Mouse (Mus musculus) hindbrain, embryonic 15.5 days (tissue): ENCODE measurements at regions not wholly inside any gene's neighbourhood (a gene's known extent, or its start where the extent isn't known, plus 50 kb on each side); places are given as distances from the start of the nearest gene placed in this dataset.
A peak's percentile ranks its signal among the peaks of the same experiment; 100 is the strongest.

Source experiments
- ATAC-seq: fragments of 200-750 bp; cut with Nextera tagmentation; 2 replicates; pipeline ENCODE4 v1.8.0; 2017; ENCODE audit warnings: low read depth, moderate number of reproducible peaks, moderate TSS enrichment; ENCODE audit not compliant: low FRiP score
- H3K27ac ChIP-seq: fragments of 300-500 bp; sonication (generic); replicated peaks from 2 replicates; pipeline ENCODE4 v1.5.1; 2015; ENCODE audit warnings: mild to moderate bottlenecking, inconsistent platforms
- H3K27me3 ChIP-seq: fragments of 300-500 bp; sonication (generic); 2 replicates; pipeline ENCODE4 v1.6.1; 2015; ENCODE audit warnings: control low read depth, inconsistent platforms
- H3K36me3 ChIP-seq: fragments of 300-500 bp; sonication (generic); 2 replicates; pipeline ENCODE4 v1.6.1; 2015; ENCODE audit warnings: control low read depth, inconsistent platforms
- H3K4me1 ChIP-seq: fragments of 300-500 bp; sonication (generic); replicated peaks from 2 replicates; pipeline ENCODE4 v1.6.1; 2015; ENCODE audit warnings: control low read depth, inconsistent platforms
- H3K4me2 ChIP-seq: fragments of 300-500 bp; sonication (generic); 2 replicates; pipeline ENCODE4 v1.6.1; 2015; ENCODE audit warnings: moderate library complexity, mild to moderate bottlenecking, inconsistent platforms
- H3K4me3 ChIP-seq: fragments of 300-500 bp; sonication (generic); 2 replicates; pipeline ENCODE4 v1.5.1; 2015; ENCODE audit warnings: mild to moderate bottlenecking, inconsistent platforms
- H3K9ac ChIP-seq: fragments of 300-500 bp; sonication (generic); 2 replicates; pipeline ENCODE4 v1.6.1; 2015; ENCODE audit warnings: inconsistent platforms
- H3K9me3 ChIP-seq: fragments of 300-500 bp; sonication (generic); 2 replicates; pipeline ENCODE4 v1.6.1; 2016; ENCODE audit warnings: control low read depth, inconsistent platforms
- WGBS: fragments of 180-500 bp; shearing (Covaris S2); methylation state at CpG from one replicate; pipeline ENCODE4 v1.1.7; 2015; 5-methylcytosine and 5-hydroxymethylcytosine counted together

DNA sequence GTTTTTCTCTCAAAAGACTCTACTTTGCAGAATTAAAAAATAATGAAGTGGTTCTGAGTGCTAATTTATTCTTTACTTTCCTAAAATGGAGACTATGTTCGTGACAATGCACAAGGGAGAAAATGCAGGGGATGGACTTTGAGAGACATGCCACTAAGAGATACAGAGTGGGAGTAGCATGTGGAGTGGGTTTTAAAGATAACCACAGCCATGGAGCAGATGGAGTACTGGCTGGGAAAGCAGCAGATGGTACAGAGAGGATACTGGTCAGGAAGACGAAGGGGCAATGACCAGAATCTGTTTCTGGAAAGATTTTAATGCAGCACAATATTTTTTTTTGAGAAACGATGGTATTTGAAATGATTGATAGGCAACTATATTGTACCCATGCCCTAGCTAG lies 416.7 kb downstream of the Chl1 start:
- Histone ChIP-seq H3K9me3 (no peaks in the 10 kb centered on the region), H3K36me3 (no peaks in the 10 kb centered on the region), H3K4me3 (no peak overlapping the region), H3K27me3 (no peaks in the 10 kb centered on the region), H3K4me2 (no peak overlapping the region), H3K27ac (no peak overlapping the region), H3K4me1 (no peaks in the 10 kb centered on the region), H3K9ac (no peak overlapping the region)
- no peak for ATAC-seq
- WGBS: 71% methylated on average over 3 of the region's 3 CpGs

DNA sequence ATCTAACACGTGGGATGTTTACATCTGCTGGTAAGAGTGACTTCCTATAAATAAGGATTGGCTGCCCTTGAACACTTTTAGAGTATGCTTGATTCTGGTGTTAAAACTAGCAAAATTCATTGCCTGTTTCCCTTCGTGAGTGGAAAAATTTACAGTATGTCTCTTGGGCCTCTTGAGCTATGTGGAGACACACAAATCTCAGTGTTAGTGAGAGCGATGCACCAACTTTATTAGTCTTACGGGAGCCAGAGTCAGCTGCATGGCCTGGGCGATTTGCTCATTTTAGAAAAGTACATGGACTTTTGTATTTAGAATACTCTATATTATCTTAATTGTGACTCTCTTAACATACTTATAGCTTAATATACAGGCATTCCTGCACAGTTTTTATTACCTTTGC lies 430.0 kb downstream of the Chl1 start:
- H3K9me3 ChIP-seq: no peaks in the 10 kb centered on the region
- H3K27me3 ChIP-seq: no peaks in the 10 kb centered on the region
- H3K9ac ChIP-seq: no peak overlapping the region
- no peak overlapping the region for H3K4me3 ChIP-seq
- H3K27ac ChIP-seq: no peak overlapping the region
- ATAC-seq: no peak
- no peak overlapping the region for H3K4me2 ChIP-seq
- 86% methylated on average over 5 of the region's 5 CpGs for WGBS
- H3K36me3 ChIP-seq: no peaks in the 10 kb centered on the region
- H3K4me1 ChIP-seq: no peaks in the 10 kb centered on the region

DNA sequence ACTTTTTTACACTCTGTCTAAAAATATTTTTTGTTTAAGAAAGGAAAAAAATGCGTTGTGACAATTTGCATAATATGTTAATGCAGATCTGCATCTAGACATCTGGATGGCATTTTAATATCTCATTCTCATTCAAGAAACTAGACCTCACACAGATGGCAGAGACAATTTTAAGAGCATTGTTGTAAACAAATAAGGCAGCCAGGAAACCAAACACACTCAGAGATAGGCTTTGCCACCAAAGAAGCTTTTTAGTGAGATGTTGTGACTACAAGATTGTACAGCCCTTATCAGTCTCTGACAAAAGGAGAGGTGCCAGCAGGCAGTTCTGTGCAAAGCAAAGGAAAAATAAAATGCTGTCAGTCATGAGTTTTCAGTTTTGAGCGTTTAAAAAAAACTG lies 434.0 kb downstream of the Chl1 start:
- H3K9ac ChIP-seq: no peak overlapping the region
- H3K9me3 ChIP-seq: no peaks in the 10 kb centered on the region
- H3K36me3 ChIP-seq: no peaks in the 10 kb centered on the region
- no peaks in the 10 kb centered on the region for H3K4me1 ChIP-seq
- H3K4me3 ChIP-seq: no peak overlapping the region
- no peaks in the 10 kb centered on the region for H3K27me3 ChIP-seq
- ATAC-seq: no peak
- 60% methylated on average over 2 of the region's 2 CpGs for WGBS
- H3K27ac ChIP-seq: no peak overlapping the region
- no peak overlapping the region for H3K4me2 ChIP-seq

DNA sequence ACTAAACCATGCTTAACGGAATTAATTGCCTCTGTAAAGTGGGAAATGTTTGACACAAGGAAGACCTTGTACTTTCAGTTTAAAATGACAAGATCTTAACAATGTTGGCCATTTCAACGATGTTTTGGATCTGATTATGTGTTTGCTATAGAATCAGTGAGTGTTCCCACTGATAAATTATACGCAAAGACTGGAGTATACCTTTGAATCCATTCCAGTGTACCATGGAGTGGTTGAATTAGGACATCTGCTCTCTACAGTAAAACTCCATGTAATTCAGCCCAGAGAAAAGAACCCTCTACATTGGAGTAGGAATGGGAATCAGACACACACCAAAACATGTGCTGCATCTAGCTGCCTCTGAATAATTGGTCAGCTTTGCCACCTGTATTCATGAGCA lies 437.1 kb downstream of the Chl1 start:
- 88% methylated on average over 3 of the region's 3 CpGs for WGBS
- Histone ChIP-seq H3K4me3 (no peak overlapping the region), H3K27me3 (no peaks in the 10 kb centered on the region), H3K36me3 (no peaks in the 10 kb centered on the region), H3K4me1 (no peaks in the 10 kb centered on the region), H3K9ac (no peak overlapping the region), H3K27ac (no peak overlapping the region), H3K4me2 (no peak overlapping the region), H3K9me3 (no peaks in the 10 kb centered on the region)
- ATAC-seq: no peak

DNA sequence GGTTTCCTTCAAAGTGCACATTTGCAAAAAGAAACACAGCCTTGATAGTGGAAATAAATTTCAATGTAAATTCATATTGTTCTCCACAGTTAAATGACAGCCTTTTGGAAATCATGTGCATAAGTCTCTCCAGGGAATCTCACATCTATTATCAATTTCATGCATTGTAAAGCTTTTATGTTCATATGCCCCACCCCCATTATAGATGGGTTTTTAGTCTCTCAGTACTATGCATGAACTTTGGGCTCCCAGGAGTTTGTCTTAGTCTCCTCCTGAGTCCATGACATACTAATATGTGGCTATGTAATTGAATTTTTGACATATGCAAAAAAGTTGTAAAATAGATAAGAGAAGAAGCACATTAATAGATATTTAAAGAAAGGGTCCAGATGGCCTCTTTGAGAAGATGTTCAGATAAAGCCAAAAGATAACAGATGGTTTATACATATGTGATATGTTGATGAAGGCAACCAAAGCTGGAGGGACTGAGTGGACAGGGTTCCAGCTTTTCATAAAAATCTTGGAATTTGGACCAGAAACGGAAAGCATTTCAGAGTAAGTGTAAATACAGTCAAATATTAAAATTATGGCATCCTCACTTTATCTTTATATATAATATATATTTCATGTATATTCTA lies 442.9 kb downstream of the Chl1 start:
- WGBS: 64% methylated on average over 1 of the region's 1 CpGs
- H3K9me3 ChIP-seq: no peaks in the 10 kb centered on the region
- no peak overlapping the region for H3K27ac ChIP-seq
- H3K4me2 ChIP-seq: no peak overlapping the region
- no peaks in the 10 kb centered on the region for H3K27me3 ChIP-seq
- H3K36me3 ChIP-seq: no peaks in the 10 kb centered on the region
- ATAC-seq: no peak
- H3K9ac ChIP-seq: no peak overlapping the region
- H3K4me1 ChIP-seq: no peaks in the 10 kb centered on the region
- H3K4me3 ChIP-seq: no peak overlapping the region

DNA sequence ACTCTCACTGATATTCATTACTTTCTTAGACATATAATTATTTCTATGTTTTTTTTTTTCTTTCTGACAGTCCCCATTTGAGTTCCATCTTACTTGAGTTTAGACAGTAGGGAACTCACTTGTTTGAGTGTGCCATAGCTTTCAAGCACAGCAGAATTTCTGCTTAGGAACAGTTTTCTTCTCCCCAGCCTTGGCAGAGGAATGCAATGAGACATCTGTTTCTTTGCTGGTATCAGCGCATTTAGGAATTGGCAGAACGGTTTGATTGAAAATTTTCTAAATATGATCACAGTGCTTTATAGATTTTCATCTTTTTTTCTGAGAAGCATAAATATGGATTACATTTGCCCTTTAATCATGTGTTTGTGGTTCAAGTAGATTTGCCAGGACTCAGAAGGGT lies 448.6 kb downstream of the Chl1 start:
- 87% methylated on average over 2 of the region's 2 CpGs for WGBS
- Histone ChIP-seq H3K9me3 (no peaks in the 10 kb centered on the region), H3K27me3 (no peaks in the 10 kb centered on the region), H3K4me1 (no peaks in the 10 kb centered on the region), H3K4me3 (no peak overlapping the region), H3K36me3 (no peaks in the 10 kb centered on the region), H3K27ac (no peak overlapping the region), H3K4me2 (no peak overlapping the region), H3K9ac (no peak overlapping the region)
- no peak for ATAC-seq

DNA sequence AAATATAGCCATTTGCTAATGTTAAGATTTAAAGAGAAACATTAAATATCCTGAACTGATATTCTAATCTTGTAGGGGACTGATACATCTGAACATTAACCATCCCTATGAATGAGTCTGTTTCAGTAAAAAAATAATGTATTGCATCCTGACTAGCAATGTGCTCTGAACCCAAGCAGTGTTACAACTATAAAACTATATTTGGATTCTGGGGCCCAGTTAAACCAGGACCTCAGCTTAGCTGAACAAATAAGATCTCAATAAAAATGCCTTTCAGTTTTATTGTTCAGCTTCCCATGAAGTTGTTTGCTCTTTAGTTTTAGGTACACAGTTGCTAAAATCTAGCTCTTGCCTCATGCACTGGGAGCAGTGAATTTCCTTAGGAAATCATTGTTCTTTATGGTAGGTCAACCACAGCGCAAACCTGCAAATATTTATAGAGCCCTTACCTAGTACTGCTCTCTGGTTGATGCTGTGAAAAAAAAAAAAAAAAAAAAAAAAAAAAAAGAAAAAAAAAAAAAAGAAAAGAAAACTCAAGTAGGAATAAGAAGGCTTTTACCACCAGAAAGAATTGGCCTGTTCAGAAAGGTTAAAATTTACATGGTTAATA lies 457.5 kb downstream of the Chl1 start:
- Histone ChIP-seq H3K4me3 (no peak overlapping the region), H3K9ac (no peak overlapping the region), H3K27me3 (no peaks in the 10 kb centered on the region), H3K36me3 (no peaks in the 10 kb centered on the region), H3K27ac (no peak overlapping the region), H3K4me1 (no peaks in the 10 kb centered on the region), H3K4me2 (no peak overlapping the region), H3K9me3 (no peaks in the 10 kb centered on the region)
- ATAC-seq: no peak
- 100% methylated on average over 1 of the region's 1 CpGs for WGBS

DNA sequence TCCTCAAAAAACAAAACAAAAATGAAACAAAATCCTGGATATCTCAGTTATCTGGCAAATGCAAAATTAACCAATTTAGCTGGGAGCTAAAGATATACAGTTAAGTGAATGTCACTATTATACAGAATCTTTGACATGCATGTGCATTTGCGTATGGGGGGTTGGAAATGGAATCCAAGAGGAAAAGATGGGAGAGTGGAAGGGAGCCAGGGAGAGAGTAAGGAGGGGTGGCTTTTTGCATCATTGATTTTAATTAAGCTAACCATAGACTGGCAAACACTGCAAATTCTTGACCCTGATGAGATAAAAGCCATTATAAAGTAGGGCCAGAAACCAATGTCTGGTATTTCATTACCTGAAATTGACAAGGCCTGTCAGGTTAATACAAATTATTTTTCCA lies 488.8 kb downstream of the Chl1 start:
- Histone ChIP-seq H3K4me1 (no peaks in the 10 kb centered on the region), H3K4me2 (no peak overlapping the region), H3K4me3 (no peak overlapping the region), H3K27me3 (no peaks in the 10 kb centered on the region), H3K9ac (no peak overlapping the region), H3K9me3 (no peaks in the 10 kb centered on the region), H3K36me3 (no peaks in the 10 kb centered on the region), H3K27ac (no peak overlapping the region)
- no peak for ATAC-seq
- 61% methylated on average over 1 of the region's 1 CpGs for WGBS

DNA sequence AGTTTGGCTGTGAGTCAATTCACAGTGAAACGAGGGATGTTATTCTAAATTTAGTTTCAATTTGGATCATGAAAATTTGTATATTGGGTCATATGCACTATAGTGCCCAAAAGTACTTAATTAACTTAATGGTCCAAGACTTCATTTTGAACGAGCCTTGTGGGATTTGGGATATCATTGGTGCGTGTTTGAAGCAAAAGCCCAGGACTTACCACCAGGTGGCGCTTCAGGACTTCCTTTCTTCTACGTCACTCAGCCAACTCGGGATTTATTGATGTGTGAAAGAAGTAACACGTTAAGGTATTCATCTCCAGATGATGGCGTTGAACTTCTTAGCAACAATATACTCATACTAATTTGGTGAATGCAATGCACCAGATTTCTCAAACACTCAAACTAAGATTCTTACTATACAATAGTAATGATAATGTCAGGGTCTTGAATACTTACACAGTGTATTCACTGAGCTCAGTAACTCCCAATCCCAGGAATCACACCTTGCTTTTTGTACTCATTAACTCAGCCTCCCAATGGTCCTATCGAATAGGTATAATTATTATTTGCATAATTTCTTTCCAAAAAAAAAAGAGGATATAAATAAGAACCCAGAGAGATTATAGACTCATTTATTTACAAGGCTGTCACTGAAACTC lies 464.0 kb upstream of the Cntn6 start:
- no peak overlapping the region for H3K27ac ChIP-seq
- peak overlapping the region; percentile 42 for H3K4me2 ChIP-seq
- no peaks in the 10 kb centered on the region for H3K9me3 ChIP-seq
- peaks cover 3% of the 10 kb centered on the region; the same call in 1 of the 2 replicates for H3K4me1 ChIP-seq
- H3K9ac ChIP-seq: no peak overlapping the region
- H3K36me3 ChIP-seq: no peaks in the 10 kb centered on the region
- no peak overlapping the region for H3K4me3 ChIP-seq
- 7% methylated on average over 9 of the region's 9 CpGs for WGBS
- H3K27me3 ChIP-seq: no peaks in the 10 kb centered on the region
- peak; percentile 38; the same call in 1 of the 2 replicates for ATAC-seq

DNA sequence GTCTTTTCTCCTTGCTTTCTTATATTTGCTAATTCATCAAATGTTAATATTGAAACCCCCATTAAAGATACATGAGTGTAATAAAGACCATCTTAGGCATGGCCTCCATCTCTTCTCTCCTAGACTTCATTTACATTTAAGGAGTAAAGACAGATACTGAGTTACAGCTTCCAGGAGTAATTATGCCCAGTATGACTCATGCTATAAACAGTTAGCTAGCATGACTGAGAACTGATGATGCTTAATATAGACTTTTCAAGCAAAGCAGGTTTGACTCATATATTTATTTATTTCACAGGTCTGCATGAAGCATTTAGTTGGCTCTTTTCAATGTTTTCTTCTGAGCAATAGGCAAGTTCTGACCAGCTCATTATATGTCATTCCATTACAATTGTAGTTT lies 453.7 kb upstream of the Cntn6 start:
- Histone ChIP-seq H3K4me2 (no peak overlapping the region), H3K9ac (no peak overlapping the region), H3K9me3 (no peaks in the 10 kb centered on the region), H3K4me1 (no peaks in the 10 kb centered on the region), H3K4me3 (no peak overlapping the region), H3K36me3 (no peaks in the 10 kb centered on the region), H3K27ac (no peak overlapping the region), H3K27me3 (no peaks in the 10 kb centered on the region)
- ATAC-seq: no peak

DNA sequence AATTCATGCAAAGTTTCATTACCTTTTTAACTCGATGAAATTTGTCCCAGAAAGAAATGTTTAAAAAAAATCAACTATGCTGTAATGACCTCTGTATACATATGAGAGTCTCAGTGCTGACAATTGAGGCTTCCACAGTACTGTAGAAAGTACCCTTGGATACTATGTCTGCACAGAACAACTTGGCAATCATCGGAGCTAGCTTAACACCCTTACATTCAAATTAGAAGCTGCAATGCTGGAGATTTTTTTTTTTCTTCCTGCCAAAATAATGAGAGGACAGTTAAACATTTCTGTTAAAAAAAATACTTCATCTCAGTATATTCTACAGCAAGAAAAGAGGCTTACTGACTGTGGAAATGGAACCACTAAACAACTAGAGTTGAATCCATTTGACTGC lies 452.1 kb upstream of the Cntn6 start:
- Histone ChIP-seq H3K4me2 (no peak overlapping the region), H3K36me3 (no peaks in the 10 kb centered on the region), H3K4me1 (no peaks in the 10 kb centered on the region), H3K4me3 (no peak overlapping the region), H3K27ac (no peak overlapping the region), H3K9ac (no peak overlapping the region), H3K9me3 (no peaks in the 10 kb centered on the region), H3K27me3 (no peaks in the 10 kb centered on the region)
- 88% methylated on average over 2 of the region's 2 CpGs for WGBS
- ATAC-seq: no peak

DNA sequence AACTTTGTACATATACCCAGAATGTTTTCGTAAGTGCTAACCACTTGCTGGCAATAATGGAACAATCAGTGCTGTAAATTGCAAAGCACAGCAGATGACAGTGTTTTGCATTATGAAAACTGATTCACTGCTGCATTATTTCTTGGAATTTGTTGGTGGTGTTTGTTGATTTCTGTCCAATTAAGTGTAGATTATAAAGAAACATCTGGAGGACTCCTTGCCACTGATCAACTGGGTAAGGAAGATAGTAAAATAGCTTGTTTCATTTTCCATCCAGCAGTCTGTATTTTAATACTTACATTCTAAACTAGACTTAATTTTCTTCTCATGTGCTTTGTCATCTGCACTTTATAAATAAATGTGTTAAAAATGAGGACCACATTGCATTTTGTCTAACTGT lies 436.6 kb upstream of the Cntn6 start:
- Histone ChIP-seq H3K9me3 (no peaks in the 10 kb centered on the region), H3K36me3 (no peaks in the 10 kb centered on the region), H3K27me3 (no peaks in the 10 kb centered on the region), H3K27ac (no peak overlapping the region), H3K4me2 (no peak overlapping the region), H3K4me3 (no peak overlapping the region), H3K4me1 (no peaks in the 10 kb centered on the region), H3K9ac (no peak overlapping the region)
- ATAC-seq: no peak
- 83% methylated on average over 1 of the region's 1 CpGs for WGBS
